Mouse (Mus musculus) embryonic facial prominence, embryonic 10.5 days (tissue): ENCODE measurements around the gene Gfer. TPM values are rescaled to one million over a fixed set of nuclear protein-coding genes. Genes with fewer than 3 reads are reported as not detected.
"Not testable (repeated sequence)": the region's sequence is repeated elsewhere in the genome, so short reads cannot be mapped to it uniquely, and the experiment has no call there.

Source experiments
- DNase-seq: peaks from one replicate; pipeline ENCODE4 v3.0.0-alpha.2; 2017; ENCODE audit warnings: low spot score
- H3K27ac ChIP-seq: fragments of 300-500 bp; sonication (generic); replicated peaks from 2 replicates; pipeline ENCODE4 v1.5.1; 2016; ENCODE audit warnings: mild to moderate bottlenecking
- H3K27me3 ChIP-seq: fragments of 300-500 bp; sonication (generic); replicated peaks from 2 replicates; pipeline ENCODE4 v1.6.1; 2016; ENCODE audit warnings: low read depth, mild to moderate bottlenecking; ENCODE audit not compliant: poor library complexity, severe bottlenecking
- H3K36me3 ChIP-seq: fragments of 300-500 bp; sonication (generic); replicated peaks from 2 replicates; pipeline ENCODE4 v1.6.1; 2016; ENCODE audit warnings: mild to moderate bottlenecking, moderate library complexity
- H3K4me1 ChIP-seq: fragments of 300-500 bp; sonication (generic); 2 replicates; pipeline ENCODE4 v1.6.1; 2016
- H3K4me3 ChIP-seq: fragments of 300-500 bp; sonication (generic); 2 replicates; pipeline ENCODE4 v1.5.1; 2016; ENCODE audit warnings: mild to moderate bottlenecking, moderate library complexity
- H3K9me3 ChIP-seq: fragments of 300-500 bp; sonication (generic); 2 replicates; pipeline ENCODE4 v1.6.1; 2016; ENCODE audit warnings: mild to moderate bottlenecking
- WGBS: fragments of 180-500 bp; shearing (Covaris S2); methylation state at CpG from one replicate; pipeline ENCODE4 v1.1.7; 2016; 5-methylcytosine and 5-hydroxymethylcytosine counted together
- polyA plus RNA-seq: library from polyadenylated mRNA; unstranded; fragments of >200 nt; fragmentation: Nextera tagmentation; extraction: Ambion mirVana; gene quantifications from 2 replicates; pipeline ENCODE4 v1.2.1, GENCODE M21; 2016

Gene Gfer
- polyA plus RNA-seq, 1 experiment from 2014 or later, result 52.3 TPM

GRCm38 (mm10) chr17:24719494-24720222 lies 23.7 kb upstream of the Gfer start:
- under 1% methylated on average over 61 of the region's 61 CpGs for WGBS
- no peaks in the 10 kb centered on the region for H3K27me3 ChIP-seq
- peak; percentile 99 for DNase-seq
- H3K27ac ChIP-seq, result peak overlapping the region; percentile 94
- H3K4me1 ChIP-seq, result peaks cover 40% of the 10 kb centered on the region
- H3K9me3 ChIP-seq, result no peaks in the 10 kb centered on the region
- H3K36me3 ChIP-seq, result peaks cover 60% of the 10 kb centered on the region
- peak overlapping the region; percentile 90 for H3K4me3 ChIP-seq

GRCm38 (mm10) chr17:24718938-24719337 lies 23.0 kb upstream of the Gfer start:
- H3K9me3 ChIP-seq, H3K27me3 ChIP-seq, DNase-seq: not testable (repeated sequence)
- Histone ChIP-seq H3K36me3 (peaks cover 60% of the 10 kb centered on the region), H3K27ac (peak overlapping the region; percentile 94), H3K4me1 (peaks cover 35% of the 10 kb centered on the region), H3K4me3 (peak overlapping the region; percentile 90)
- 62% methylated on average over 5 of the region's 5 CpGs for WGBS

GRCm38 (mm10) chr17:24717943-24718342 lies 22.0 kb upstream of the Gfer start, which contains the start of the genes Rnf151 and Rps2:
TSS of gene Rnf151 (minus strand) at chr17:24718063.
TSS of gene Rps2 (plus strand) at chr17:24718116.
- Histone ChIP-seq H3K4me3 (peak within 1 kb of the TSS; percentile 90), H3K9me3 (no peaks in the 10 kb centered on the region), H3K27ac (peak within 1 kb of the TSS; percentile 94; the same call in 1 of the 2 replicates), H3K27me3 (no peaks in the 10 kb centered on the region), H3K36me3 (peaks cover 60% of the 10 kb centered on the region), H3K4me1 (peaks cover 25% of the 10 kb centered on the region)
- DNase-seq, result no peak
- 79% methylated on average over 4 of the region's 4 CpGs for WGBS

- H3K9me3 ChIP-seq, result no peaks in the 10 kb centered on the region
- peaks cover 10% of the 10 kb centered on the region for H3K4me1 ChIP-seq
- H3K36me3 ChIP-seq, result peaks cover 45% of the 10 kb centered on the region
- no peaks in the 10 kb centered on the region for H3K27me3 ChIP-seq
- H3K4me3 ChIP-seq, result no peak overlapping the region
- no peak overlapping the region for H3K27ac ChIP-seq
- DNase-seq, result no peak
- WGBS, result 98% methylated on average over 15 of the region's 15 CpGs
Observed at GRCm38 (mm10) chr17:24716166-24716682, 20.3 kb upstream of the Gfer start.

- Histone ChIP-seq H3K4me3 (no peak overlapping the region), H3K27me3 (no peaks in the 10 kb centered on the region), H3K4me1 (peaks cover 8% of the 10 kb centered on the region), H3K27ac (no peak overlapping the region), H3K36me3 (peaks cover 39% of the 10 kb centered on the region), H3K9me3 (no peaks in the 10 kb centered on the region)
- no peak for DNase-seq
- WGBS, result 70% methylated on average over 6 of the region's 6 CpGs
Observed at GRCm38 (mm10) chr17:24715556-24715955, 19.6 kb upstream of the Gfer start.

- Histone ChIP-seq H3K4me3 (no peak overlapping the region), H3K27me3 (no peaks in the 10 kb centered on the region), H3K36me3 (peaks cover 24% of the 10 kb centered on the region), H3K4me1 (peaks cover 16% of the 10 kb centered on the region), H3K9me3 (no peaks in the 10 kb centered on the region), H3K27ac (no peak overlapping the region)
- WGBS, result 40% methylated on average over 2 of the region's 2 CpGs
- DNase-seq, result no peak
Observed at GRCm38 (mm10) chr17:24708646-24709045, 12.7 kb upstream of the Gfer start.

GRCm38 (mm10) chr17:24707801-24708425 lies 12.0 kb upstream of the Gfer start:
- Histone ChIP-seq H3K27ac (peak overlapping the region; percentile 83), H3K4me1 (peaks cover 16% of the 10 kb centered on the region), H3K36me3 (peaks cover 30% of the 10 kb centered on the region), H3K4me3 (peak overlapping the region; percentile 77), H3K27me3 (no peaks in the 10 kb centered on the region), H3K9me3 (no peaks in the 10 kb centered on the region)
- WGBS, result 6% methylated on average over 24 of the region's 24 CpGs
- DNase-seq, result no peak

GRCm38 (mm10) chr17:24706982-24707800 lies 11.2 kb upstream of the Gfer start, which contains the start of gene Tbl3:
TSS of gene Tbl3 (minus strand) at chr17:24707660.
- Histone ChIP-seq H3K27me3 (no peaks in the 10 kb centered on the region), H3K4me1 (peaks cover 16% of the 10 kb centered on the region), H3K36me3 (peaks cover 38% of the 10 kb centered on the region), H3K27ac (peak within 1 kb of the TSS; percentile 83), H3K9me3 (no peaks in the 10 kb centered on the region), H3K4me3 (peak within 1 kb of the TSS; percentile 77)
- DNase-seq, result peak; percentile 95
- WGBS, result 4% methylated on average over 32 of the region's 32 CpGs

- Histone ChIP-seq H3K4me1 (peaks cover 16% of the 10 kb centered on the region), H3K9me3 (no peaks in the 10 kb centered on the region), H3K27me3 (no peaks in the 10 kb centered on the region), H3K36me3 (peaks cover 51% of the 10 kb centered on the region), H3K4me3 (peak overlapping the region; percentile 77), H3K27ac (no peak overlapping the region)
- 91% methylated on average over 3 of the region's 3 CpGs for WGBS
- DNase-seq, result no peak
Observed at GRCm38 (mm10) chr17:24705821-24706220, 9.9 kb upstream of the Gfer start.

GRCm38 (mm10) chr17:24701251-24701650 lies 5.3 kb upstream of the Gfer start:
- H3K27me3 ChIP-seq, result 0 out of 2 replicates have a peak, but pooled peaks cover 5% of the 10 kb centered on the region
- H3K27ac ChIP-seq, result no peak overlapping the region
- 90% methylated on average over 9 of the region's 9 CpGs for WGBS
- no peak for DNase-seq
- H3K4me1 ChIP-seq, result peaks cover 30% of the 10 kb centered on the region
- no peak overlapping the region for H3K4me3 ChIP-seq
- peaks cover 69% of the 10 kb centered on the region for H3K36me3 ChIP-seq
- no peaks in the 10 kb centered on the region for H3K9me3 ChIP-seq

GRCm38 (mm10) chr17:24699473-24699872 lies 3.5 kb upstream of the Gfer start:
- no peak overlapping the region for H3K4me3 ChIP-seq
- 0 out of 2 replicates have a peak, but pooled peaks cover 5% of the 10 kb centered on the region for H3K27me3 ChIP-seq
- WGBS, result 79% methylated on average over 2 of the region's 2 CpGs

GRCm38 (mm10) chr17:24698715-24699114 lies 2.8 kb upstream of the Gfer start:
- Histone ChIP-seq H3K4me3 (peak overlapping the region; percentile 14; the same call in 1 of the 2 replicates), H3K9me3 (no peaks in the 10 kb centered on the region), H3K4me1 (peaks cover 39% of the 10 kb centered on the region), H3K27ac (no peak overlapping the region), H3K27me3 (0 out of 2 replicates have a peak, but pooled peaks cover 5% of the 10 kb centered on the region), H3K36me3 (peaks cover 51% of the 10 kb centered on the region)
- 66% methylated on average over 9 of the region's 9 CpGs for WGBS
- no peak for DNase-seq

More at GRCm38 (mm10) chr17:24699473-24699872, 3.5 kb upstream of the Gfer start:
- peaks cover 53% of the 10 kb centered on the region for H3K36me3 ChIP-seq
- peaks cover 35% of the 10 kb centered on the region for H3K4me1 ChIP-seq
- H3K27ac ChIP-seq, result no peak overlapping the region
- DNase-seq, result no peak
- no peaks in the 10 kb centered on the region for H3K9me3 ChIP-seq
